Mouse (Mus musculus) cerebellum, adult 9-11 months (tissue): ENCODE measurements around the gene Zfp593.

Experiments used
- DNase-seq: peaks from one replicate; pipeline ENCODE4 v3.0.0; 2022

Zfp593 gene

DNA sequence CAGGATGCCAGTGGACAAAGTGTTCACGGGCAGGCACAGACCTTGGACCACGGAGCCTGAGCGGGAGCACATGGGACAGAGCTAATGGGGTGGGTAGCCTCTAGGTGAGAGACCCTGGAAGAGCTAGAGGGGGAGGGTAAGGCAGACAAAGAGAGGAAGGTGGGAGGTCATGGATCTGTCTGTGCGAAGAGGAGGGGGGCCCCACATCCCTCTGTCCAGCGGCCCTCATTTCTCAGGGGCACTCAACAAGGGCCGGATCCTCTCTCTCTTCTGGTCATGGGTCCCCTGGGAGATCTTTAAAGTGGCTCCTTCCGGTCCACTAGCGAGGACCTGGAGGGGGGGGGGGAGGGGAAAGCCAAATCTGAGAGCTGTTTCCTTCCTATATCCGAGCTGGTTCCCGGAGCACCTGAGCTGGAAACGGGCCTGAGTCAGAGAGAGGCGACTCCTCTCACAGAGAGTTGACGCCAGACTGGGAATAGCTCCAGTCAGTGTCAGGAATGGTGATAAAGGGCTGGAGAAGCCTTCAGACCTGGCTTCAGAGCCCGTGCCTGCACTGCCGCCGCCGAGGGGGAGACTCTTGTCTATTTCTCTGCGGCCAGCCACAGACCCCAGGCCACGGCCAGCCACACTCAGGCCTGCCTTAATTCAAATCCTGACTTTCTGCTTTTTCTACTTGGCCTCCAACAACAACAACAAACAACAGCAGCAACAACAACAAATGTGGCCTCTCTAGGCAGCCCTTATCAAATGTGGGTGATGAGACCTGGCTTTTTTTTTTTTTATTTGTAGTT, 11.2 kb upstream of the Zfp593 start:
- no peak for DNase-seq

DNA sequence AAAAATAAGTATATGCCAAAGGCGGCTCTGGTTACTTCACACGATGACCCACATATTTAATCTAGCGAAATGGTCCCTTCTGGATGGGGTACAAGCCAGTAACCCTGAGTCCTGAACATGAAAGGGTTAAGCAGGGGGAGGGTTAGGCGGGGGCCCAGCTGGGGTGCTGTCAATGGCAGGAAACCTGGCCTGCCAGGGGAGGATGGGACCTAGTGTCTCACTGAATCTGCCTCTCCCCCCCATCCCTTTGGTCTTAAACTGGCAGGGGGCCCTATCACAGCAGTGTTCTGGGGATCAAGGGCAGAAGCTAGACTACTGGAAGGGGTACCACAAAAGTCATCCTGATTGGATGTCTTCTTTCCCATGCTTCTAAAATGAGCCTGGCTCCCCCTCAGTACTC, 10.5 kb upstream of the Zfp593 start:
- no peak for DNase-seq

- no peak for DNase-seq
Measured at GRCm38 (mm10) chr4:134254835-134255234, 9.4 kb upstream of the Zfp593 start.

- no peak for DNase-seq
Measured at GRCm38 (mm10) chr4:134253722-134254324, 8.4 kb upstream of the Zfp593 start, which contains the start of gene Grrp1. Gene Grrp1 (minus strand): TSS chr4:134254106.

- no peak for DNase-seq
Measured at GRCm38 (mm10) chr4:134252911-134253721, 7.7 kb upstream of the Zfp593 start.

GRCm38 (mm10) chr4:134252131-134252910, 6.9 kb upstream of the Zfp593 start:
- no peak for DNase-seq

- no peak for DNase-seq
Measured at GRCm38 (mm10) chr4:134251241-134252130, 6.1 kb upstream of the Zfp593 start.

- DNase-seq, result no peak
Measured at GRCm38 (mm10) chr4:134250930-134251240, 5.5 kb upstream of the Zfp593 start.

DNA sequence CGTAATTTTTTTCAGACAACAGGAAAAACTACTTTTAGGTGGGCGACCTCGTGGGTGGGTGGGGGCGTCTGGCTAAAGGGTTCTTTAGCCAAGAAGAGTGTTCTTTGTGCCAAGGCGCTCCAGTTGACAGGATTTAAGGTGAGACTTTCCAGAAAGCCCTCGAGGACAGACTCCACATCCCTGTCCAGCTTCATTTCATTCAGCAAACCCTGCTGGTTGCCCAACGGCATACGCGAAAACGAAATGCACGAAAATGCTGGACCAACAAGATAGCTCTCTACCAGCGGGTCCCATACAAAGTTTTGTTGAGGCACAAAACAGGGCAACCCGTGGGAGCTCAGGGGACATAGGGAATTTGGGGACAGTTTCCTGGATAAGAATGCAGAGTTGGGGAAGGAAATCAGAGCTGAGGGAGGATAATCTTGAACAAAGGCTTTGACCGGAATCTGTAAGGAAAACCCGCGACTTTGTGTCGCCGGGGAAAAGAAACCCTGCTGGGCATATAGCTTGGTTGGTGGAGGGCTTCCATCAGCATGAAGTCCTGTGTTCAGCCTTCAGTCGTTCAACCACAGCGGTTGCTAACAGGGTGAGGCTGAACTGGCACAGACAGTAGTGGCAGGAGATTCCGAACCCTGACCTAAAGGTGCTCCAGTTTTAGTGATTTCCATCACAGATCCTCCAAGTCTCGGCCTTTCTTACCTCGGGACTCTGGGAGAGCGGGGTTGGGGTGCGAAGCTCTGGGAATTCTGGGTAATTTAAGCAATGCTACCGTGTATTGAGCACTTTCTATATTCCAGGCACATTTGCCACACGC, 4.9 kb upstream of the Zfp593 start:
- no peak for DNase-seq

- DNase-seq, result no peak
Measured at GRCm38 (mm10) chr4:134249651-134250050, 4.3 kb upstream of the Zfp593 start.

GRCm38 (mm10) chr4:134246719-134247258, 1.4 kb upstream of the Zfp593 start, which contains the start of gene Gm30191:
Gene Gm30191 (plus strand): TSS chr4:134246935.
- DNase-seq, result no peak

- no peak for DNase-seq
Measured at GRCm38 (mm10) chr4:134246256-134246655, 864 bp upstream of the Zfp593 start.

DNA sequence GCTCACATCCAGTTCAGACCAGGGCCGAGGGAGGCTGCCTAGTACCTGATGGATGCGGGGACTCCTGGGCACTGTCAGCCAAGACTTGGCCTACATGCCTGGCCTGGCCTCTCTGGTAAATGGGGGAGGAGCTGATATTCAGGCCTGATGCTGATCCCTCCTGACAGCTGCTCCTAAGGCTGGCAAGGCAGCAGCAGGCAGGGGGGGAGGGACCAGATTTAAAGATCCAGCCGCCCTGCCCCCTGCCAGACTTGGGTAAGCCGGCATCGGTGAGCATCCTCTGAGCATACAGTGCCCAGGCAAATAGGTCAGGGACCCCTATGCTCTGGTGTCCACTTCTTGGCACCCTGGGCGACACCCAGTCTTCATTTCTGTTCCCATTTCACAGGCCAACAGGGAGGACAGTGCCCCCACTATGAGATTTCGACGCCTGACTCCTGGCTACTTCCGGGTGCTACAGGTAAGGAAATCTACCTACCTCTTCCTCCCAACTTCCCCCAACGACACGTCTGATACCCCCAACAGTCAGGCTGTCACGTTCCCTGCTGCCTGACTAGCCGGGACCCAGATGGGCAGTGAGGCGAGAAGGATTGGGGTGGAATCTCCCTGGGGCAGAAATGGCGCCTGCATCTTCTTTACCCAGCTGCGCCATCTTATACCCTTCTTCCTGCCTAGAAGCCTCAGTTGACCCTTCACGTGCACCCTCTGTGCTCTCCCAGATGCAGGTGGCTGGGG, 1.7 kb downstream of the Zfp593 start, which contains the start of gene E130218I03Rik:
Gene E130218I03Rik (plus strand): TSS at position 147 of the 735 bp plus-strand sequence.
- DNase-seq, result no peak

DNA sequence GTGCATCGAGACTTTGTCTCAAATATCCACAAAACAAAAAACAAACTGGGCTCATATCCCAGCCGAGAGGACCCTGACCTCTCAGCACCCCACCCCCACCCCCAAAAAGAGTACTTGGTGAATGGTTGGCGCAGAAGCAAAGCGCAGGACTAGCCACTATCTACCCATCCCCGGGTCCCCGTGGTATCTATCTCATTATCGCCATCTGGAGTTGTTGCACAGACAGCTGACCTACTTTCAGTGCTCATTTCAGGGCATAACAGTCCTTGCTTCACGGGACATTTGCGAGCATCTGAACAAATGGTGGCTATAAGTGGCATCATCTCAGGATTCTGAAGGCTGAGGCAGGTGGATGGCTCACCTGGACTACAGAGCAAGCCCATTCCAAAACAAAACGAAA, 6.7 kb downstream of the Zfp593 start:
- no peak for DNase-seq

DNA sequence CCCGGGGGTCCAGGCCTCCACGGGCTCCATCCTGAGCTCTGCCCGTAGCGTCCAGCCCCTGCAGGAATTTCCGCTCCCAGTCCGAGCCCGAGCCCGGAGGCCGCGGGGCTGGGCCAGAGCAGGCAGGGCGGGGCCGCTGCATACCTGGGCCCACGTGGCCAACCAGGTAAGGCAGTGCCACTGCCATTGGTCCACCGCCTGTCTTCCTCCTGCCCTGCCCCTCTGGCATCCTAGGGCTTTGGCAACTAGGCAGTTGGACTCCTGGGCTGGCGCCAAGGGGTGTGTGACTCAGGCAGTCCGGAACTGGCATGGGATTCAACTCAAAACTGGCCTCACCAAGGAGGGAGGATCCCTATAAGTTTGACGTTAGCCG, 7.1 kb downstream of the Zfp593 start, which contains the start of gene Cnksr1:
Gene Cnksr1 (minus strand): TSS at position 121 of the 373 bp plus-strand sequence.
- DNase-seq, result peak; percentile 74

DNA sequence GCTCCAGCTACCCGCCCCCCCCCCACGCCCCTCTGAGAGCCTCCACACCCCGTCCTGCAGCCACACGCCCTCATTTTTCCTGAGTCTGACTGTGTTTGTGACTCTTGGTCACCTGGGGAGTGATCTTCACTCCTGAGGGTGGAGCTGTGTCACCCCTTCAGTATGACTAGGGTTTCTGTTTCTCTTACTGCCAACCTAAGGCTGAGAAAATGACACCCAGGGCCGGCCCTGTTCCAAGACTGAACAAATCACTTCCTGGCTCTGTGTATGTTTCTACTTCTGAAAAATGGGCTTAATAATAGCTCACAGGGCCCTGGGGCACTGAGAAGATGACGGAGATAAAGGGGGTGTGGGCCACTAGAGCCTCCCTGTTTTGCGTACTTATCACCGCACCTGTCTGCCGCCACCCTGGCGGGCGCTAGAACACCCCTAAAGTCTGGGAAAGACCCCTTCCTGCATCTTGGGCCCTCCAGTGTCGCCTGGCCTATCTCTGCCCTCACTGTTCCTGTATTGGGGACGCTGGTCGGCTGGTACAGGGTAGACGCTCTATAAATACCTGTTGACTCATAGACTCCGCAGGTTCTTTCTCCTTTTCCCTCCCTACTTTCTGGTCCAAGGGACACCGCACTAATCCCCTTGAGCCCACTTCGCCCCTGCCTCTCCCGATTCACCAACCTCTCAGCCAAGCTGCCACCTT, 7.7 kb downstream of the Zfp593 start:
- no peak for DNase-seq

DNA sequence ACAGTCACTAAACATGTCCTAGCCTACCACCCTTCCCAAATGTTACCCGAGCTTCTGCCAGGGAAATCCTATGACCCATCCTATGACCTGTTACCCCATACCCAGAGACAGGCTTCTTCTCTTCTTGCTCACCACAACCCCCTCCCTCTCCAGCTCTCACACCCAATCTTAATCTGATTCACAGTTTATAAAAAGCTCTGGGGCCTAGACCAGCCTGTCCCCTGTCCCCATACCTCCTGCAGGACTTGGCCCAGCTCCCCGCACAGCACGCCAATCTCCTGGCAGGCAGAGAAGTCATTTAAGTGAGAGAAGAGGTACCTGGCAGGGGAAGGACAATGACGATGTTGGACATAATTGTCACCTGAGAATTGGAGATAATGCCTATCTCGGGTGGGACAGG, 10.5 kb downstream of the Zfp593 start:
- DNase-seq, result no peak

GRCm38 (mm10) chr4:134230431-134230830, 15.0 kb downstream of the Zfp593 start:
- no peak for DNase-seq

DNA sequence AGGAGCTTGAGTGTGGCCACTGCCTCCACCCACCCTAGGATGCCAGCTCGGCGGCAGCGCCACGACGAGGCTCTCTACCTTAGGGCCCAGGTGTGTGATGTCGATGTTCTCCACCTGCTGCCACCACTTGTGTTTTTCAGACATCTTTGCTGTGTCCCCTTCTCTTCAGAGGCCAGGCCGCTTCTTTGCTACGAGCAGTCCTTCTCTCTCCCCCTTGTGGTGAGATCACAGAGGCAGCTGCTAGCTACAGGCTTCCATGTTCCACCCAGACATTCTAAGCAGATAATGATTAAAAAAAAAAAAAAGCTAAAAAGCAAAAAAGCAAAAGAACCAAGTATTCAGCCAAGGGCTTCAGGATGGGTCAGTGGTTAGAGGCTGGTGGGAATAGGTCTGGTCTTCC, 18.2 kb downstream of the Zfp593 start, which contains the start of gene Catsper4:
Gene Catsper4 (minus strand): TSS at position 190 of the 400 bp plus-strand sequence.
- no peak for DNase-seq
